Mouse (Mus musculus) erythroblast, embryonic 14.5 days (primary cell): ENCODE measurements around the gene Ddx41.

Experiments used
- GATA1 ChIP-seq: IDR thresholded peaks from 2 replicates; pipeline ENCODE4 v1.6.1; 2012; ENCODE audit warnings: low read length, inconsistent platforms, mixed read lengths
- TAL1 ChIP-seq: IDR thresholded peaks from 3 replicates; pipeline ENCODE4 v1.6.1; 2012; ENCODE audit warnings: low read length, inconsistent platforms, mixed read lengths

- TF ChIP-seq GATA1 (no peak), TAL1 (no peak)
Measured at GRCm38 (mm10) chr13:55525733-55526553, 10.5 kb downstream of the Ddx41 start.
